Mouse (Mus musculus) embryonic facial prominence, embryonic 13.5 days (tissue): ENCODE measurements at regions not wholly inside any gene's neighbourhood (a gene's known extent, or its start where the extent isn't known, plus 50 kb on each side); places are given as distances from the start of the nearest gene placed in this dataset.
"Not testable (repeated sequence)": the region's sequence is repeated elsewhere in the genome, so short reads cannot be mapped to it uniquely, and the experiment has no call there.

ENCODE experiments used
- ATAC-seq: fragments of 200-750 bp; cut with Nextera tagmentation; 2 replicates; pipeline ENCODE4 v1.8.0; 2017; ENCODE audit warnings: low read depth; ENCODE audit not compliant: insufficient number of reproducible peaks, insufficient read depth, low FRiP score, low TSS enrichment
- H3K27ac ChIP-seq: fragments of 300-500 bp; sonication (generic); 2 replicates; pipeline ENCODE4 v1.5.1; 2015; ENCODE audit warnings: moderate library complexity, mild to moderate bottlenecking, inconsistent platforms
- H3K27me3 ChIP-seq: fragments of 300-500 bp; sonication (generic); 2 replicates; pipeline ENCODE4 v1.6.1; 2015; ENCODE audit warnings: mild to moderate bottlenecking, inconsistent platforms
- H3K36me3 ChIP-seq: fragments of 300-500 bp; sonication (generic); 2 replicates; pipeline ENCODE4 v1.6.1; 2015; ENCODE audit warnings: mild to moderate bottlenecking, inconsistent platforms
- H3K4me1 ChIP-seq: fragments of 300-500 bp; sonication (generic); 2 replicates; pipeline ENCODE4 v1.6.1; 2015; ENCODE audit warnings: inconsistent platforms
- H3K4me2 ChIP-seq: fragments of 300-500 bp; sonication (generic); 2 replicates; pipeline ENCODE4 v1.6.1; 2015; ENCODE audit warnings: moderate library complexity, mild to moderate bottlenecking, inconsistent platforms
- H3K4me3 ChIP-seq: fragments of 300-500 bp; sonication (generic); 2 replicates; pipeline ENCODE4 v1.5.1; 2015; ENCODE audit warnings: mild to moderate bottlenecking, inconsistent platforms
- H3K9ac ChIP-seq: fragments of 300-500 bp; sonication (generic); 2 replicates; pipeline ENCODE4 v1.6.1; 2015; ENCODE audit warnings: mild to moderate bottlenecking, inconsistent platforms
- H3K9me3 ChIP-seq: fragments of 300-500 bp; sonication (generic); 2 replicates; pipeline ENCODE4 v1.6.1; 2016; ENCODE audit warnings: inconsistent platforms
- WGBS: fragments of 180-500 bp; shearing (Covaris S2); methylation state at CpG from one replicate; pipeline ENCODE4 v1.1.7; 2015; ENCODE audit warnings: mixed read lengths; 5-methylcytosine and 5-hydroxymethylcytosine counted together

DNA sequence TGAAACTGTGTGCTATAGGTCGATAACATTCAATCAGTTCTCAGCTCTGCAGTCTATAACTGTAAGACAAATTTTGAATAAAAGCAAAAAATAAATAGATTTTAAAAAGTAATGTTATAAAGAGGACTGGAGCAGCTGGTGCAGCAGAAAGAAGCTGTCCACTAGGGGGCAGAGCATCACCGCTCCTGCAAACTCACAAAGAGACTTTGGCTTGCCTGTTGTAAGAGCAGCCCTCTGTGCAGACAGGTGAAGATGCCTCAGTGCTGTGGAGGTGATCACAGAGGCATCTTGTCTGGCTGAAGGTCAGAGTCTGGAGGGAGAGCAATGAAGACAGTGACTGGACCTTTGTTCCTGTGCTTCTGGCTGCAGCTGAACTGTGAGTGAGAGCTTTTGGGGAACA lies 588.2 kb downstream of the Dad1 start:
- H3K27me3 ChIP-seq, H3K9me3 ChIP-seq, H3K9ac ChIP-seq, H3K4me3 ChIP-seq, ATAC-seq, H3K36me3 ChIP-seq, H3K27ac ChIP-seq, H3K4me2 ChIP-seq, H3K4me1 ChIP-seq: not testable (repeated sequence)
- 20% methylated on average over 2 of the region's 2 CpGs for WGBS

DNA sequence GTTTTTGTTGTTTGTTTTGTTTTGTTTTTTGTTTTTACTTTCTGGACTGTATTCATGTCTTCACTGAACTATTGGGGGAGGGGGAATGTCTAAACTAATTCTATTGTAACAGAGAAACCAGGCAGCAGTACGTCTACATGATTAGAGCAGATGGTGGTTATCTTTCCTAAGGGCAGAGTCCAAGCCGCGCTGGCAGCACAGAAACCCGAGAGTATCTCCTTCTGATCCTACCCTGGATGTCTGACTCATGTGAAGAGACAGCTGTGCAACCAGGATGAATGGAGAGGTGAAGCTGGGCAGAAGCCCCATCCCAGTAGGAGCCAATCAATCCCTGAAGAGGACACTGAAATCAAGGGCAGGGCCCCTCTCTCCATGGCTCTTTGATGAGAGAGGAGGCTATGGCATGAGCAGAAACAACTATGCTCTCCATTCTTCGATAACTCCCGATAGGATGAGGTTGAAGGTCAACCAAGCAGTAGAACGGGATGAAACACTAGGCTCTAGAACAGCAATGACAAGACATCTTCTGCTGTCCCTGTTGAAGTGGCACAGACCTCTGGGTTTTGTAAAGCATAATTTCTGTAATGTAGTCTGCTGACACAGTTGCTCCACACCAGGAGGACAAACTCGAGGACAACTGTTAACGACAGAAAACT lies 591.1 kb downstream of the Dad1 start:
- WGBS: 69% methylated on average over 9 of the region's 9 CpGs
- not testable (repeated sequence) for H3K27ac ChIP-seq, H3K27me3 ChIP-seq, H3K9me3 ChIP-seq, H3K4me1 ChIP-seq, H3K9ac ChIP-seq, ATAC-seq, H3K4me2 ChIP-seq, H3K4me3 ChIP-seq, H3K36me3 ChIP-seq

DNA sequence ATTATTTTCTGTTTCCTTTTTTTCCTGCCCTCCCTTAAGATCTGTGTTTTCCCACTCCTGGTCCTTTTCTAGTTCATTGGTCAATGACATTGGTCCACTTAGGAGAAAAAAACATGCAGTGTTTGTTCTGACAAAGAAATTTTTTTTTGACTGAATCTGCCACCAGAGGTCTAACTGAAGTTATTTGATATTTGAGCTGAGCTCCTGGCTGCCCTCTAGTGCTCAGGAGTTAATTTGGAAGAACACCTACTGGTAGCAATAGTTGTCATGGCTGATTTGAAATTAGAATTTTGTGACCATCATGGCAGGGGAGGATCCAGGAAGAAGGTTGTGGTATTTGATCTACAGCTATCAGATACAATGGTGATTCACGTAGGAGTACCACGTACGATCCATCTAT lies 599.2 kb downstream of the Dad1 start:
- not testable (repeated sequence) for ATAC-seq, H3K9me3 ChIP-seq, H3K9ac ChIP-seq, H3K27me3 ChIP-seq, H3K4me3 ChIP-seq, H3K4me2 ChIP-seq, H3K36me3 ChIP-seq, H3K27ac ChIP-seq, H3K4me1 ChIP-seq
- 94% methylated on average over 3 of the region's 3 CpGs for WGBS

DNA sequence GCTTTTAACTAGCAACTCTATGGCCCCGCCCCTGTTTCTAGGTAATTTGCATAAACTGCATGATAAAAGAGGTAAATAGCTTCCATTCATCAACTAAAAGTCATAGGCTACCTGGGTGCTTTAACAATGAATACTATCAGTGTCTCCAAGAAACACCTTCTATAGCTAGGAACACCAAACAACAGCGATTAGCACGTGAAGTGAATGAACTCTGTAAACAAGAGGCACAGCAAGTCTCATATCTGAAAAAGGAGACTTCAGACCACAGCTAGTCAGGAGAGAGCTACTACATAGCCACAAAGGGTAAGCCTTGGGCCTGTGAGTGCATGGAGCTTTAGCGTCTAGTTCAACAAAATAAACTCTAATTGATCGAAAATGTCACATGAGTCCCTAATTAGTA lies 602.8 kb downstream of the Dad1 start:
- not testable (repeated sequence) for H3K9ac ChIP-seq, H3K4me2 ChIP-seq, H3K4me3 ChIP-seq, ATAC-seq, H3K27me3 ChIP-seq, H3K36me3 ChIP-seq, H3K4me1 ChIP-seq, H3K9me3 ChIP-seq, H3K27ac ChIP-seq
- WGBS: 49% methylated on average over 5 of the region's 5 CpGs

DNA sequence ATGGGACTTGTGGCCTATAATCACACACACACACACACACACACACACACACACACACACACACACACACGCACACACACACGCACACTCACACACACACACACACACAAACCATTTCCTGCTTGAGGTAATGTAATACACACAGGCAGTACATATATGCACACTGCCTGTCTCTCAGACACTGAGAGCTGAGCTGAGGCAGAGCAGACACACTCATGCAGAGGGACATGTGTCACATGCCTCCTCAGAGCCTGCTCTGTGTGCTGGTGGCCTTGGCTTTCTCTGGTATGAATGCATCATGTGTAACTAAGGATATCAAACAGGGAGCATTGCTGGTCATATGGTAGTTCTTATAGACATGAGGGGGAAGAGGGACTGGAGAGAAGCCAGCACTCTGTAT lies 604.7 kb downstream of the Dad1 start:
- H3K9me3 ChIP-seq, H3K36me3 ChIP-seq, H3K4me2 ChIP-seq, H3K4me3 ChIP-seq, H3K4me1 ChIP-seq, H3K27me3 ChIP-seq, H3K27ac ChIP-seq, H3K9ac ChIP-seq, ATAC-seq: not testable (repeated sequence)
- 90% methylated on average over 2 of the region's 2 CpGs for WGBS

DNA sequence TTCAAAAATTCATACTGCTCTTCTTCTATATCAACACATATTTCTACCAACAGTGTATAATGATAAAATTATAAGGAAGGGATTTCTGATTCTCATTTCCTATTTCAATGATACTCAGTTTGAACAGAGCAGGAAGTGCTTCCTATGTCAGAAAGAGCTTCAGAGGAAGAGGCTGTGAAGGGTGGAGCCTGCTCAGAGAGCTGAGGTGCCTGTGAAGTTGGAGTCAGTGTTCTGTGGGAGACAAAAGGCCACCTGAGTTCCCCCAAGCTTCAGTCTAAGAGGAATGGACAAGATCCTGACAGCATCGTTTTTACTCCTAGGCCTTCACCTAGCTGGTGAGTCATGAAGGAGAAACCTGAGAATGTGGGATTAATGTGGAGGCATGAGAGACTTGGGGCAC lies 613.5 kb downstream of the Dad1 start:
- not testable (repeated sequence) for H3K4me3 ChIP-seq, H3K4me2 ChIP-seq, H3K9ac ChIP-seq, H3K4me1 ChIP-seq, H3K27me3 ChIP-seq, H3K27ac ChIP-seq, ATAC-seq, H3K36me3 ChIP-seq, H3K9me3 ChIP-seq
- WGBS: 14% methylated on average over 1 of the region's 1 CpGs

DNA sequence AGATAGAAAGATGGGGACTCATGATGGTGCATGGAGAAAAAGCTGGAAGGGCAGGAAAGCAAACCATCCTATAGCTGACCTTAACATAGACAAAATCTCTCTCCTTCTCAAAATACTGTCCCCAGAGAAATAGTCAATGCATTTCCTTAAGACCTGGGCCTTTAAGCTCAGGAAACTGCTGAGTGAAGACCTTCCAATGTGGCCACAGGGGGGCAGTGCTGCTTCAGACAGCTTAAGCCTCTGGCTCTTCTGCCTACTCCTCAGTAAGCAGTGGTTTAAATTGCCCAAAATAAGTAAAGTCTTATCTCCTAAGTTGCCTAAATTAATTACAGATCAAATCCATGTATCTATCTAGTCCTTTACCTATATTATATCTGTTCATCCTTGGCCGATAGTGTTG lies 616.2 kb downstream of the Dad1 start:
- ATAC-seq, H3K4me2 ChIP-seq, H3K36me3 ChIP-seq, H3K4me1 ChIP-seq, H3K4me3 ChIP-seq, H3K9me3 ChIP-seq, H3K27ac ChIP-seq, H3K27me3 ChIP-seq, H3K9ac ChIP-seq: not testable (repeated sequence)
- WGBS: 59% methylated on average over 1 of the region's 1 CpGs

DNA sequence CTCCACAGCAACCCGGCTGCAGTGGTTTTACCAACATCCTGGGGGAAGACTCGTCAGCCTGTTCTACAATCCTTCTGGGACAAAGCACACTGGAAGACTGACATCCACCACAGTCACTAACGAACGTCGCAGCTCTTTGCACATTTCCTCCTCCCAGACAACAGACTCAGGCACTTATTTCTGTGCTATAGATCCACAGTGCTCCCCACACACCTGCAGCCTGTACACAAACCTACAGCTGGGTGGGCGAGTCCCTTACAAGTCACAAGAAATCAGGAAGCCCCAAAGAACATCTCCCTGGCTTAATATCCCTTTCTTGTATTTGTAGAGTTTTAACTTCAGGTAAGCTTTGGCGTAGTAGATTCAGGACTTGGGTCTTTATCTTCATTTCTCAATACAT lies 618.7 kb downstream of the Dad1 start:
- H3K9ac ChIP-seq, H3K36me3 ChIP-seq, H3K9me3 ChIP-seq, H3K4me2 ChIP-seq, H3K27ac ChIP-seq, H3K4me1 ChIP-seq, ATAC-seq, H3K27me3 ChIP-seq, H3K4me3 ChIP-seq: not testable (repeated sequence)
- 49% methylated on average over 7 of the region's 7 CpGs for WGBS

DNA sequence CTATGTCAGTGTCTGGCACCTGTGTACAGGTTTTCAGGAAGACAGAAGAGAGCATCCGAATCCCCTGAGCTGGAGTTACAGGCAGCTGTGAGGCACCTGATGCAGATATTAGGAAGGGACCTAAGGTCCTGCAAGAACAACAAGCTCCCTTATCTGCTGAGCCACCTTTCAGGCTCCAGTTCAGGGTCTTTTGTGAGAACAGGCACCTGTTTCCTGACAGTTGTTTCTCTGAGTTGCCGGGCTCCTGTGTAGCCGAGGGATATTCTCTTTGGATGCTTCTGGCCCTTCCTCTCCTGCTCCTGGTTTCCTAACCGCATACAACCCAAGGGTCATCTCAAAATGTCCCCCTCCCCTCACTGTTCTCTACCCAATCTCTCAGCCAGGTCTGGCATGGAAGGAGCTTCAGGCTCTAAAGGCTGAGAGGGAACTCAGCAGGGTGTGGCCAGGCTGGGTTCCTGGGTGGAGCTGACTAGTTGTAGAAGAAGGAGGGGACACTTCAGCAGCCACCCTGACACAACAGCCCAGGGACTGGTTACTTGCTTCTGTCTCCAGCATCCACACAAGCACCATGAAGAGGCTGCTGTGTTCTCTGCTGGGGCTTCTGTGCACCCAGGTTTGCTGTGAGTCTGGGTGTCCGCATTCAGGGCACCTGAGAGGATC lies 619.5 kb downstream of the Dad1 start:
- 43% methylated on average over 5 of the region's 5 CpGs for WGBS
- H3K9ac ChIP-seq, H3K4me3 ChIP-seq, H3K27me3 ChIP-seq, H3K27ac ChIP-seq, H3K4me1 ChIP-seq, H3K9me3 ChIP-seq, H3K4me2 ChIP-seq, H3K36me3 ChIP-seq, ATAC-seq: not testable (repeated sequence)

DNA sequence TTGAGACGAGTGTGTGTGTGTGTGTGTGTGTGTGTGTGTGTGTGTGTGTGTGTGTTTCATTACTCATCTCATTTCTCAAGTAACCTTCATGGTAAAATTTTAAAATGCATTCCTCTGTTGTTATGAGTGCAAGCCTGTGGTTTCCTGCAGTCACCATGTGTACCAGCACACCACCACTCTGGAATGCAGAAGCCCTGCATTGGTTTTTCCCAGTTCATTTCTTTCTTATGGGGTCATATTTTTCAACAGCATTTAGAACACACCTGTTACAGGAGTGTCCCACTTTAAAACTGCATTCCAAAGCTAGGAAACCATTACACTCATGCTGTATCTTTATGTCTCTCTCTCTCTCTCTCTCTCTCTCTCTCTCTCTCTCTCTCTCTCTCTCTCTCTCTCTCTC lies 620.2 kb downstream of the Dad1 start:
- 42% methylated on average over 1 of the region's 1 CpGs for WGBS
- not testable (repeated sequence) for H3K27ac ChIP-seq, H3K4me2 ChIP-seq, H3K27me3 ChIP-seq, H3K4me1 ChIP-seq, H3K9me3 ChIP-seq, ATAC-seq, H3K36me3 ChIP-seq, H3K4me3 ChIP-seq, H3K9ac ChIP-seq

DNA sequence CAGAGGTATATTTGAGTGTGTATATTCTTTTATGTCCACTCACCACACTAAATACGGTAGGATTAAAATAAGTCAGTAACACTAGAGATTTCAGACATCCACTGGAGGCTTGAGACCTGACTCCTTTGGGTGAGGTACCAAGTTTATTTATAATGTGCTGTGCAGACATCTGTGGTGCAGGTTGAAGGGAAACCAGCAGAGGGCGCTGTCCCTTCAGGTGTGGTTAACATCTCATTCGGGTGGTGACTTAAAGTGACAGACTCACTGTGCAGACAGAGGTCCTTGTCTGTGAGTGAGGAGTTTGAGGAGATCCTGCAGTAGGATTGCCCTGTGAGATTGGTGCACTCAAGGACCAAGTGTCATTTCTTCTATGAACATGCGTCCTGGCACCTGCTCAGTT lies 632.5 kb downstream of the Dad1 start:
- not testable (repeated sequence) for H3K9me3 ChIP-seq, H3K36me3 ChIP-seq, ATAC-seq, H3K27ac ChIP-seq, H3K9ac ChIP-seq, H3K4me3 ChIP-seq, H3K4me2 ChIP-seq, H3K27me3 ChIP-seq, H3K4me1 ChIP-seq
- 65% methylated on average over 4 of the region's 4 CpGs for WGBS

DNA sequence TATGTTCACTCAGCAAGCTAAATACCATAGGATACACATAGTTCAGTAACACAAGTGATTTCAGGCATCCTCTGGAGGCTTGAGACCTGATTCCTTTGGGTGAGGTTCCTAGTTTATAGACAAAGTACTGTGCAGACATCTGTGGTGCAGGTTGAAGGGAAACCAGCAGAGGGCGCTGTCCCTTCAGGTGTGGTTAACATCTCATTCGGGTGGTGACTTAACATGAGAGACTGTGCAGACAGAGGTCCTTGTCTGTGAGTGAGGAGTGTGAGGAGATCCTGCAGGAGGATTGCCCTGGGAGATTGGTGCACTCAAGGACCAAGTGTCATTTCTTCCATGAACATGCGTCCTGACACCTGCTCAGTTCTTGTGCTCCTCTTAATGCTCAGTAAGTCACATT lies 637.8 kb downstream of the Dad1 start:
- not testable (repeated sequence) for H3K4me2 ChIP-seq

More for the DNA sequence above, 637.8 kb downstream of the Dad1 start:
- not testable (repeated sequence) for H3K27me3 ChIP-seq, H3K9me3 ChIP-seq, H3K27ac ChIP-seq, ATAC-seq, H3K4me3 ChIP-seq, H3K4me1 ChIP-seq, H3K9ac ChIP-seq, H3K36me3 ChIP-seq
- WGBS: 46% methylated on average over 3 of the region's 3 CpGs
